Mouse (Mus musculus) lung, postnatal 10 days (tissue): ENCODE data around the gene Ccl28.
"Not testable (repeated sequence)": the region's sequence is repeated elsewhere in the genome, so short reads cannot be mapped to it uniquely, and the experiment has no call there.

Experiments
- DNase-seq: peaks from one replicate; pipeline ENCODE4 v3.0.0; 2021

Ccl28 gene

DNA sequence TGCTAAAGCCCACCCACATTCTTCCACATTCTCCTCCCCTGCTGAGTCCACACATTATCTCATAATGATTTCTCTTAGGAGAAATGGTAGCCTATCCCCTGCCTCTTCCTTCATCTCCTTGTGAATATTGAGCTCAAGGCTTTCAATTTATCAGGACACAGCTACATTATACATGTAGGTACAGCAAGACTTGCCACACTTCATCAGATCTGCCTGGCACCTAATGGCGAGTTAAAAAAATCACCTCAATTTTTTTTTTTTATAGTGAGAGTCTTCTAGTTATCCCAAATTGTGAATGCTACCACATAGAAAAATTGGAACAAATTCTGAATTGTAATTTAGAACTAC lies 26.1 kb downstream of the Ccl28 start:
- no peak for DNase-seq

DNA sequence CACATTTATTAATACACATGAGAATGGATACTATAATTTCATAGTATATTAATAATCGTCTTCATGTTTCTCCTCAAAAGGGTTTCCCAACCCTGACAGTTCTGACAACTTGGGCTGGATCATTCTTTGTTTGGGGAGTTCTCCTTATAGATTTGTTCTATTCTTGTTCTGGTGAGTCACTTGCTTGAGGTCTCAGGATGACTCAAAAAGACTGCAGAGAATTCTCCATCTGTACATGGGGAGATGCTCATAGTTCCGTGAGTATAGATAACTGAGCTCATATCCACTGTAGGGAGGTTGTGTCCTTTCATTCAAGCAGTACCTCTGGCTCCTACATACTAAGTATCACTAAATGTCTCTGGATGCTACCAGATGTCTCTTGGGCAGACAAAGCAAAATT lies 31.1 kb downstream of the Ccl28 start:
- no peak for DNase-seq

DNA sequence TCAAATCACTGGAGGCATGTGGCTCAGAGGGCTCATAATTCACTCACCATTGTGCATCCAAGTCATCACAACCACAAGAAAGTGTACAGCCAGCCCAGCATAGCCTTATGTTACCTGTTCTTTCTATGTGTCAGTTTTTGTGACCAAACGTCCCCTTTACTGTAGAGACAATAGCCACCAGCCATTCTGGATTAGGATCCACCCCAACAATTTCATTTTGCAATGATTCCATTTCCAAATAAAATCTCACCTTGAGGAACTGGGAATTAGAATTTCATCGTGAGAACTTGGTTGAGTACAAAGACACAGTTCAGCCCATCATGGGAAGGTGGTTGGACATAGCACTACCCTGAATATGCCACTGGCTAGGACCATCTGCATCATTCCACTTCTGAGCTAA lies 32.6 kb downstream of the Ccl28 start:
- no peak for DNase-seq

DNA sequence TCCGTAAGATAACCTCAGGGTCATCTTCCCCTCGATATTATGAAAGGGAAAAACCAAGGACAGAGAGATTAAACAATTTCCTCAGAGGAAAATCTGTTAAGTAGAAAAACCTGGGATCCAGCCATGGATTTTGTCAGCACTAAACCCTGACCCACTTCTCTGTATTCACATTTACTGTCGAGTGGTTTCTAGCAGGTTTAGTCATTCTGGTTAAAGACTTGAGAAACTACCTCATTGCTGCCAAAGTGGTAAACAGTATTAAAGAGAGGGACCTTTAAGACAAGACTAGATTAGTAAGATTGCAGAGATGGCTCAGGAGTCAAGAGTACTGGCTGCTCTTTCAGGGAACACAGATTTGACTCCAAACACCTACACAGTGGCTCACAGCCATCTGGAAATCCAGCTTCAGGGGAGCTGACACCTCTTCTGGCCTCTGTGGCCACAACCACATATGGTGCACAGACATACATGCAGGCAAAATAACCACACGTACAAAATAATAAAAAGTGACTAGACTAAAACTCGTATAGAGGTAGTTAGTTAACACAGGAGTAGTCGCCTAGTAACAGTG lies 33.3 kb downstream of the Ccl28 start:
- DNase-seq, result no peak

DNA sequence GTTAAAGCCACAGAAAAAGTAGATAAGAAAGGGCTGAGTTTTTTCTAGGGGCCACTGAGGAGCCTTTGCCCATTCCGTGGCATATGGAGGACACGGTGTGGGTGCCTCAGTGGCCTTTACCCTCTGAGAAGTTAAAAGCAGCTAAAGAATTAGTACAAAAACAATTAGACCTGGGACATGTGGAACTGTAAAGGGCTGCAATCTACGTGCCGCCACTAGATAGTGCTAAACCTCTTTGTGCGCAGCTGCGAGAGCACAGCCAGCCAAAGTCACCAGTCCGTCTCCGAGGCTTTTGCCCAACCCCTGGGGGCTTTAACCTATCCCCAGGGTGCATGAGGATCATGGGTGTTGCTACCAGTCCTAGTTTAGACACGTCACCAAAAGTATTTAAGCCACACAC lies 37.8 kb downstream of the Ccl28 start:
- DNase-seq, result peak; percentile 43

DNA sequence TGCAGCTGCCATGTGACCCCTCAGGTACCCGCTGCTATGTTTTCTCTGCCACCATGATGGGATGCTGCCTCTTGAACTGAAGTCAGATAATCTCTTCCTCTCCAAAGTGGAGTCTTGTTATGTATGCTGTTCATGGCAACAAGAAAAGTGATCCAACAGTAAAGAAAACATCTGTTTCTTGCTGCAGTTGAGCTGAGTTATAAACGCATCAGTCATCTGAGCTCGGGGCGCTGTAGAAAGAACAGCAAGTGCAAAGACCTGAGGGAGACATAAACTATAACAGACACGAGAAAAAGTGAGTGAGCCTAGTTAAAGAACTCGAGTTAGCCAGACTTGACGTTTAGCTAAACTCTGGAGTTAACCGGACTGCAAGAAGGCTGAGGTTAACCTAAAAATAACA lies 55.2 kb downstream of the Ccl28 start:
- no peak for DNase-seq

DNA sequence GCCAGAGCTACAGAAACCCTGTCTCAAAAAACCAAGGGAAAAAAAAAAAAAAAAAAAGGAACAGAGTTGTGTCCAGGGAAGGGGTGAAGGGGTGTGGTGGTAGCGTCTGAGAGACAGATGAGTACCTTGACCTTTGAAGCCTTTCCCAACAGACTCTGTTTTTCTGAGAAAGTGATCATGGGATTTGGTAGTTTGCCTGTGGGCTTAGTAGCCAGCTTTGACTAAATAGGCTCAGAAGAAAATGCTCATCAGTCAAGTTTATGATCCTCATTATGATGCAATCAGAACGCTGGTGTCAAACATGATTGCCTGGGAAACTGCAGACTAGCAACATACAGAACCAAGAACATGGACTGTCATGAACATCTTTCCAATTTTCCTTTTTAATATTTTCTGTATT lies 56.1 kb downstream of the Ccl28 start:
- no peak for DNase-seq

DNA sequence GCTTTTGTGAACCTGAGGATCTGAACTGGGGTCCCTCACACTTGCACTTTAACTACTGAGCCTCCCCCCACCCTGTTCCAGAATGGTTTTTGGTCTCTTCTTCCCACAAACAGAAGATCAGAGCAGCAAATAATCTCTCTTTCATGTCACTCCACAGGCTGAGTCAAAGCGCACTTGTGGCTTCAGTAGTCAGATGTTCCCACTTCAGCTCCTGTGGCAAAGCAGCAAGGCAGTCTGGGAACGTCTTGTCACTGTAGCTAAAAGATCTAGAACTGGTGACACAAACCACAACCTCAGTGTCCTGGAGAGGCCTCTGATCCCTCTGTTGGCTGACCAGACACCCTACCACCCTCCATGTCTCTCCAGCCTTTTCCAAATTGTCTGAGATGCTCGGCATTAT lies 57.5 kb downstream of the Ccl28 start:
- DNase-seq, result no peak

DNA sequence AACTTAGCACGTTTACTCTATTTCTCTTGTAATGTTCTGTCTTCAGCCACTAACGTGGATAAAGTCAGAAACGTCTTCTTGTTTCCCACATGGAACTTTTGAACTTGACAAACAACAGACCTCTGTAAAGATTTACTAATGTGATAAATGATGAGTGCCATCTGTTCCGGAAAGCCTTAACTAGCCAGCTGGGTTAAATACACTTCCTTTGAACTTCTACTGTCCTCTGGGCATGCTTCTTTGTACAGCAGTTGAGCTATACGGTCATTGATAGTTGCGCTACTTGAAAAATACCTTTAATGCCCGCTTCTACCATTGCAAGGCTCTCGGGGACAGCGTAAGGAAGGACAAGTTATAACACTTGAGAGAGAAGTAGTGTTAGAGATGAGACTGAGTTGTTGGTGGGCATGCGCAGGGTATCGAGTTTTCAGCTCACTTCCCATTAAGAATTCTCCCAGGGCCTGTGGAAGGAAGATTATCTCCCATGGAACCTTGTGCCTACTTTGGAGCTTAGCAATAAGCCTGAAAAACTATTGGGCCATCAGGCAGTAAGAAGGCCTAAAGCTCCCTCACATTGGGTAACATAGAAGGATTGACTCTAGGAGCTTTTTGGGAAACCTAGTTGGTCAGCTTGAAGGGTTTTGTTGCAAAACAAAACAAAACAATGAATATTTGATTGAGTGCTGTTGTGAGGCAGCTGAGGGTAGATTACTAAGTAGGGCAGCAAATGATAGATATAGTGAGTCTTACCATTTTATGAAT lies 61.0 kb downstream of the Ccl28 start:
- DNase-seq, result peak; percentile 28

DNA sequence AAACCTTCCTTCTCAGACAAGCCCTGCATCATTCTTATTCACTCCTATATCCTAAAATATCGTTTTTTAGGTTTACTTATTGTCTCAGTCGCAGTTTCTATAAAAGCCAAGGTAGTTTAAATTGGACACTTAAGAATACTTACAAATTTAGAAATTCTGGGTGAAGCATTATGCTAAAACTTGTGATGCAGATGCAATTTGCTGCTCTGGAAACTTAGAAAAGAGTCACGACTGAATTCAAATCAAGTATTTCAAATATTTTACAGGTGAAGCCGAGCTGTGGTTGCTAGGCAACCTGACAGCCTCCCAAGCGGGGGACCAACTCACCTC lies 66.1 kb downstream of the Ccl28 start:
- no peak for DNase-seq

DNA sequence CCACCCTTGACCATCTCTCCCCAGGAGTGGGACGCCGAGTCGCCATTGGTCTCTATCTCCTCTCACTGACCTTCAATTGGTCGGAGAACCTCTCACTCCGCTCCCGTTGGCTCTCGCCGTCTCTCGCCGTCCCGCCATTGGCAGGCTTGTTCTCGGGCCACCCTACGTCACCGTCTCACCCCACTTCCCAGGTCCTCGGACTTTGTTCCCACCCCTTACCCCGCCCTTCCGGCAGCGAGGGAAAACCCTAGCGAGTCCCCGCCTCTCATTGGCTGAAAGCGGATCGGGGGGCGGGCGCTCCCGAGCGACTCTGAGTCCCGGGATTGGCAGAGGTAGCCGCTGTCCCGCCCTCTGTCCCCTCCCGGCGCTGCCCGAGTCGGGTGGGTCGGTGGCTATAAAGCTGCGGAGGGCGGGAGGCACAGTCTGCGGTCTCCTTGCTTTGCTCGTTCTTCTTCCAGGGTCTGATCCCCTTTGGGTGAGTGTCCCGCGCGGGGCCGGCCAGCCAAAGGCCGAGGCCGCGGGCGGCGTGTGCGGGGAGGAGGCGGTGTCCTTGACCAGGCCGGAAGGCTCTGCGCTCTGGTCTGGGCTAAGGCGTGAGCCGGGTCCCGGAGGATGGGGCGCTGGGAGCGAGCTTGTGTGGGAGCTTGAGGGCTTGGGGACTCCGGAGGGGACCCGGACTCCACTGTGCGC lies 66.6 kb downstream of the Ccl28 start, which contains the start of gene Hmgcs1:
Gene Hmgcs1, plus strand, starts transcription at position 341 of the 690 bp plus-strand sequence.
- DNase-seq, result peak; percentile 100

DNA sequence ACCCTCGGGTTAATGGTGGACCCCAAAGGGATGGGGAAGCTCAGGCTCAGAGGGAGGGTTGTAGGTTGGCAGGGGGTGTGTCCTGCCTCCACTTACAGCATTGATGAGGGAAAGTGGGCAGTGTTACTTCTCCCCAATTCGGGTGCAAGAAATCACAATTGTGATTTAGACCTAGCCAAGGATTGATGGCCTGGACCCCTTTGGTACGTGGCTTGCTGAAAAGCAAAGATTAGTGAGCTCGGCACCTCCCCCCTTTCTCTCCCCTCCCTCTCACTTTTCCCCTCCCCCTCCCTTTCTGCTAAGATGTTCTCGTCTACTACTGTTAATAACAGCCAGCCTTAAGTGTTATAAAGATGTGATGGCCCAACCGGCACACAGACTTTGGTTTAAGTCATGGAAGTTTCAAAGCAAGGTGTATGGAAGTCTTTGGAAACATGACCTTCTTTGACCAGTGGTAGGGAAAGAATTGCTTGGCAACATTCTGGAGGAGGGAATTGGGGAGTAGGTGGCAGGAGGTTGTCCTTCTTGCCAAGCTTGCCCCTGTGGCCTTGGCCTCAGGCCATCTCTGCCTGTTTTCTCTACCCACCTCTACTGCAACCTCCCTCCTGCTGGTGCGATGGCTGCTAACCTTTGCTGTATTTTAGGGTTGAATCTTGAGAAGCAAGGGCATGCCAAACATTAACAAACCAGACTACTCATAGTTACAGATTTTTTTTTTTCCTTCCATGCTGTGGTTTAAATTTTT lies 67.4 kb downstream of the Ccl28 start:
- DNase-seq, result no peak

DNA sequence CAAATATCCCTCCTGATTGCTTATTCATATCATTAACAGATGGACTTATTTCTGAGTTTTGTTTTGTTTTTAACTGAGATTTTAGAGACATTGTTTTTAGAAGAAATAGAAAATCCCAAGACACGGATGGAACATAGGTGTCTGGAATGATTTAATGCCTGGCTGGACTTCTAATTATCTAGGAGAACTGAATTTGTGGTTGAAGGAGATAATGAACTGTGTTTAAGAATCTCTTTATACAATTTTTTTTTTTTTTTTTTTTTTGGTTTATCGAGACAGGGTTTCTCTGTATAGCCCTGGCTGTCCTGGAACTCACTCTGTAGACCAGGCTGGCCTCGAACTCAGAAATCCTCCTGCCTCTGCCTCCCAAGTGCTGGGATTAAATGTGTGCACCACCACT lies 68.3 kb downstream of the Ccl28 start:
- DNase-seq, result not testable (repeated sequence)

DNA sequence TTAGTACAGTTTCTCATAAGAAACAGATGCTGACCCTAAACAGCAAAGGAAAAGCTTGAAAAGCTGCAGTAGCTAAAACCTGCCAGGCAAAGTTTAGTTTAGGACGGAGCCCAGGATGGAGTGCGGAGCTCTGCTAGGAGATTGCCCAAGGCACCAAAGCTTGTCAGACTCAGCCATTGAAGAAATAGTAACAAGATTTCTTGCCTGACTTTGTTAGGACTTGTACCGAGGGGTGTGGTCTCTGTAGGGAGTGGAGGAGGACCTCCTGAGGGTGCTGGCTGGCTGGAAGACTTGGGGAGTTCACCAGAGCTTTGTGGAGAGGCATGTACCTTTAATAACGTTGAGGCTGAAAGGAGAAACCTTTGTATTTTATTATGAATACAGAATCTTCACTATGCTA lies 72.1 kb downstream of the Ccl28 start:
- DNase-seq, result no peak

DNA sequence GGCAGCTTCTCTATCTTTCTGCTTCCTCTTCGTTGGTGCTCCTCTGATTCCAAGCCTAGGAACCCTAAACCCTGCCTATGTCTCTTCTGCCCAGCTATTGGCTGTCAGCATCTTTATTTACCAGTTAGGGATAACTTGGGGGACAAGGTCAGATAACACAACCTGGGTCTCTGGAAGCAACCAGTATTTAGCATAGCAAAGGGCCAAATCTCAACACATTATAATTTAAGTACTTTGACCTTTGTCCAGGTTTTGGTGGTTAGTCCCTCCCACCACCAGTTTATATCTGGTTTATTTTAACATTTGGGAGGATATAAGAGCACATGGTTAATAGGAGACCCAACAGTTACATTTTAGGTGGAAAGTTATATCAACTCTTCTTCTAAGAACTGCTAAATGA lies 72.9 kb downstream of the Ccl28 start:
- no peak for DNase-seq

DNA sequence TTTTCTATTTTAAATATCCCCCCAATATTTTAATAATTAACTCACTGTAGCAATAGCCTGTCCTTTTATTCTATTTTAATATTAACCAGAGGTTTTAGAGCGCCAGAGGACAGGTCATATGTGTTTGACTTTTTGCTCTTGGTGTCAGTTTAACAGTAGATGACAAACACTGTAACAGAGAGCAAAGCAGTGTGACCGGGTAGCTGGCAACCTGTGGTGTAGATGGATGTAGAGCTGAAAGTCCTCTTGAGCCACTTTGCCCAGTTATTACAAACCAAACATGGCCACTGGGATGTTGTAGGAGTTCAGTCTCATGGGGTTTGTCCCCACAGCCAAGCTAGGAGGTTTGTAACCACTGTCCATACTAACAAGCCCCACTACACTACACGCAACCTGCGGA lies 74.8 kb downstream of the Ccl28 start:
- DNase-seq, result no peak
